ENCODE assay signal across 8 mouse cellular contexts in genomic region chr19:45300691-45301431, GRCm38 (mm10).
DNase-seq lines count a peak whose midpoint lies in the region; ATAC-seq and TF ChIP-seq lines count a peak whose summit lies in the region.

No protein-coding gene starts in this region.

- peaks cover 11% of the 10 kb centered on the region for H3K4me1 ChIP-seq in intestine, embryonic 15.5 days (replicated peaks)
- 0 out of 2 replicates have a peak, but pooled peaks cover 2% of the 10 kb centered on the region for H3K4me1 ChIP-seq in stomach, postnatal 0 days (replicated peaks; ENCODE audit: control insufficient read depth, insufficient read depth)

- H3K9me3 ChIP-seq in intestine, embryonic 15.5 days = no peaks in the 10 kb centered on the region
- H3K9me3 ChIP-seq in stomach, postnatal 0 days (ENCODE audit: control insufficient read depth, low read length) = no peaks in the 10 kb centered on the region

- no peak for TF ChIP-seq EP300 in stomach, postnatal 0 days (optimal IDR thresholded peaks at IDR 0.05)

- H3K27me3 ChIP-seq in intestine, embryonic 15.5 days (replicated peaks) = peaks cover 56% of the 10 kb centered on the region
- peaks cover 5% of the 10 kb centered on the region; the same call in 1 of the 2 replicates for H3K27me3 ChIP-seq in stomach, postnatal 0 days (ENCODE audit: control insufficient read depth, insufficient read depth, low read length)

- TF ChIP-seq CTCF in gastrocnemius, adult 2 months (IDR thresholded peaks at IDR 0.05) = peak; percentile 75
- TF ChIP-seq CTCF in stomach, postnatal 0 days (IDR thresholded peaks at IDR 0.05; ENCODE audit: low read depth) = peak; percentile 76

- H3K27ac ChIP-seq in gastrocnemius, adult 2 months = peak overlapping the region; percentile 98
- no peak overlapping the region for H3K27ac ChIP-seq in intestine, embryonic 15.5 days
- no peak overlapping the region for H3K27ac ChIP-seq in stomach, postnatal 0 days (replicated peaks)

- intact Hi-C loops in gastrocnemius, adult 2 months (cut with DNase I) = loop anchor here (2.0 kb wide), 1 partner anchor 66 kb away; the partner anchor contains the start of gene Lbx1

- H3K4me3 ChIP-seq in gastrocnemius, adult 2 months = peak overlapping the region; percentile 85
- peak overlapping the region; percentile 58 for H3K4me3 ChIP-seq in intestine, embryonic 15.5 days (replicated peaks)
- H3K4me3 ChIP-seq in stomach, postnatal 0 days (ENCODE audit: low read depth, low read length) = peak overlapping the region; percentile 57

- ATAC-seq in intestine, embryonic 15.5 days = peak; percentile 55
- ATAC-seq in stomach, postnatal 0 days (ENCODE audit: low FRiP score, low TSS enrichment) = peak; percentile 18; the same call in 1 of the 2 replicates

- H3K9ac ChIP-seq in intestine, embryonic 15.5 days = peak overlapping the region; percentile 26; the same call in 1 of the 2 replicates
- no peak overlapping the region for H3K9ac ChIP-seq in stomach, postnatal 0 days (ENCODE audit: low read length)

- H3K4me2 ChIP-seq in intestine, embryonic 15.5 days (replicated peaks) = peak overlapping the region; percentile 98
- peak overlapping the region; percentile 97 for H3K4me2 ChIP-seq in stomach, postnatal 0 days (replicated peaks; ENCODE audit: low read depth)

- 5% methylated on average over 22 of the region's 22 CpGs for WGBS in intestine, embryonic 15.5 days
- WGBS in stomach, postnatal 0 days = 4% methylated on average over 22 of the region's 22 CpGs

- no peaks in the 10 kb centered on the region for H3K36me3 ChIP-seq in intestine, embryonic 15.5 days
- H3K36me3 ChIP-seq in stomach, postnatal 0 days (ENCODE audit: control insufficient read depth, insufficient read depth, low read length) = no peaks in the 10 kb centered on the region

- DNase-seq in right cerebral cortex, postnatal 10 days (ENCODE audit: low spot score in 2 of 2) = peak; percentile 75 to 76
- no peak for DNase-seq in right cerebral cortex, adult 18-20 months
- peak; percentile 60 for DNase-seq in cerebellum, adult 9-10 months
- DNase-seq in gastrocnemius, adult 2 months = peak; percentile 75
- peak; percentile 15 for DNase-seq in lung, postnatal 25 days (ENCODE audit: low spot score)
- no peak for DNase-seq in stomach, postnatal 0 days (ENCODE audit: low spot score)
- DNase-seq in left cerebral cortex, adult 9 months (ENCODE audit: low spot score in 2 of 2) = no peak

Comparison
In these comparisons a context has a peak if more than half of its experiments do, and no peak if none do; other contexts are left out.
1. DNase-seq: peak in right cerebral cortex, postnatal 10 days (2 of 2), cerebellum, adult 9-10 months (single experiment), gastrocnemius, adult 2 months (single experiment) and lung, postnatal 25 days (single experiment); none in right cerebral cortex, adult 18-20 months (single experiment), stomach, postnatal 0 days (single experiment) and left cerebral cortex, adult 9 months (0 of 2).
2. Peak in every context shown above with its lines, with median percentiles within 50 percentile points of each other: H3K4me3 ChIP-seq.